Mouse (Mus musculus) layer of hippocampus, postnatal 36 days (tissue): Measurements from ENCODE around the gene Pdik1l. TPM values are rescaled to one million over a fixed set of nuclear protein-coding genes. Genes with fewer than 3 reads are reported as not detected.
A peak's percentile ranks its signal among the peaks of the same experiment; 100 is the strongest.

ENCODE experiments used
- DNase-seq, 2 experiments: peaks; one replicate each; pipeline ENCODE4 v3.0.0; 2022
- total RNA-seq, 2 experiments: library from RNA; stranded (reverse); gene quantifications; 2 replicates each; pipeline ENCODE4 v1.2.3; 2021

Pdik1l gene
- total RNA-seq, 2 experiments from 2014 or later: 16.7 to 21.5 TPM

DNA sequence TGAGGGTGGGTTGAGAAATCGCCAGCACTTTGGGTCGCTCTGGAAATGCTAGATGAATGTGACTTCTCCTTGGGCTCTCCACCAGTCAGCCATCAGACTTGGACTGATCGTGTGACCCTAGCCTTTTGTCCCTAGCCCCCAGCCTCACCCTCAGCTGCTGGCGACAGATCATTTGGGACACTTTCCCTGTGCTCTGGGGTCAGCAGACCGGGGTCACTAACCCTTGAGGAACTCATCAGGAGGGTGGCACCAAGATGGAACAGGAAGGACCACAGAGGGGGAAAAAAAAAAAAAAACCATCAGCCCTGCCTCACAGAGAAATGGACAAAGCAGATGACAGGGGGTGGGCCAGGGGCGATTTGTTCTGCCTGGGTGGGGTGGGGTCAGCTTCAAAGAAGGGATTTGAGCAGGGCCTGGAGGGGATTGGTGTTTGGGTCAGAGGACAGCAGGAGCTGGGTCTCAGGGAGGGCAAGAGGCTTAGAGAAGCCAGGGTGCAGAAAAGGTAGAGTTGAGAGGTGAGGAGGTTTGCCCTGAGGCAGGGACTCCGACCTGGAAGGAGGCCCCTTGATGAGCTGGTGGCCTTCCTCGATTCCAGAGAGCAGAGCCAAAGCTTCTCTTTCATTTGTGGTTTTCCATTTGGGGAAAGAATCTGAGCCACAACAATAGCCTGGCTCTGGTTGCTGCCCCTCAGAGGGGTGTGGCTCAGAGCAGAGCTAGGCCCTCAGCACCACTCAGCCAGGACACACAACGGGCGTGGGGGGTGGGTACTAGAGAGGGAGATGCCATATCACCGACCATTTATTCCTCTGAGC is 30.3 kb downstream of the Pdik1l start:
- no peak for DNase-seq

DNA sequence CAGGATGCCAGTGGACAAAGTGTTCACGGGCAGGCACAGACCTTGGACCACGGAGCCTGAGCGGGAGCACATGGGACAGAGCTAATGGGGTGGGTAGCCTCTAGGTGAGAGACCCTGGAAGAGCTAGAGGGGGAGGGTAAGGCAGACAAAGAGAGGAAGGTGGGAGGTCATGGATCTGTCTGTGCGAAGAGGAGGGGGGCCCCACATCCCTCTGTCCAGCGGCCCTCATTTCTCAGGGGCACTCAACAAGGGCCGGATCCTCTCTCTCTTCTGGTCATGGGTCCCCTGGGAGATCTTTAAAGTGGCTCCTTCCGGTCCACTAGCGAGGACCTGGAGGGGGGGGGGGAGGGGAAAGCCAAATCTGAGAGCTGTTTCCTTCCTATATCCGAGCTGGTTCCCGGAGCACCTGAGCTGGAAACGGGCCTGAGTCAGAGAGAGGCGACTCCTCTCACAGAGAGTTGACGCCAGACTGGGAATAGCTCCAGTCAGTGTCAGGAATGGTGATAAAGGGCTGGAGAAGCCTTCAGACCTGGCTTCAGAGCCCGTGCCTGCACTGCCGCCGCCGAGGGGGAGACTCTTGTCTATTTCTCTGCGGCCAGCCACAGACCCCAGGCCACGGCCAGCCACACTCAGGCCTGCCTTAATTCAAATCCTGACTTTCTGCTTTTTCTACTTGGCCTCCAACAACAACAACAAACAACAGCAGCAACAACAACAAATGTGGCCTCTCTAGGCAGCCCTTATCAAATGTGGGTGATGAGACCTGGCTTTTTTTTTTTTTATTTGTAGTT is 31.1 kb downstream of the Pdik1l start:
- no peak for DNase-seq

DNA sequence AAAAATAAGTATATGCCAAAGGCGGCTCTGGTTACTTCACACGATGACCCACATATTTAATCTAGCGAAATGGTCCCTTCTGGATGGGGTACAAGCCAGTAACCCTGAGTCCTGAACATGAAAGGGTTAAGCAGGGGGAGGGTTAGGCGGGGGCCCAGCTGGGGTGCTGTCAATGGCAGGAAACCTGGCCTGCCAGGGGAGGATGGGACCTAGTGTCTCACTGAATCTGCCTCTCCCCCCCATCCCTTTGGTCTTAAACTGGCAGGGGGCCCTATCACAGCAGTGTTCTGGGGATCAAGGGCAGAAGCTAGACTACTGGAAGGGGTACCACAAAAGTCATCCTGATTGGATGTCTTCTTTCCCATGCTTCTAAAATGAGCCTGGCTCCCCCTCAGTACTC is 31.8 kb downstream of the Pdik1l start:
- DNase-seq: no peak

- no peak for DNase-seq
Measured at GRCm38 (mm10) chr4:134254835-134255234, 32.9 kb downstream of the Pdik1l start.

DNA sequence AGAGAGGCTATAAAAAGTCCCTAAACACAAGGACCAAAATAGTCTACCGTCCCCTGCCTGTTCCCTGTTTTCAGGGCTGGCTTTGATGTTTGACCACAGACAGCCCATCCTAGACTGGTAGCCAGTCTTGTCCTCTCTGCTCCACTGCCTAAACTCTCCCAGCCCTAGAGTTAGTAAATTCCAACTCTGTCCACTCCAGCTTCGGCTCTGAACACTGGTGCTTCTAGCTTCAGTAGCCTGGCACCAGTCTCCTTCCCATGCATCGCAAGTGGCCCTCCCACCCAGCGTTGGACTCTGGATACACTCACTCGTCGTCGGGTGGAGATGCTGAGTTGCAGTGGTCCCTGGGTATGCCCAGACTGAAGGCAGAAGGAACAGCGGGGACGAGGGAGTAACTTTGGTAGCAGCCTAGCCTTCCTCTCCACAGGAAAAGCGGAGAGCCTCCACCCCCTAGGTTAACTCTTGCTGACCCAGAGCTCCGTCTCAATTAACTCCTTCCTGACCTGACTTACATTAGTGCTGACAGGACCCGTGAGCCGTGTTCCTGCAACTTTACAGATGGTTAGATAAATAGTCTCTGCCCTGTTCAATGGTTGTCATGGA is 33.9 kb downstream of the Pdik1l start, which contains the start of gene Grrp1:
TSS of gene Grrp1 (minus strand) at position 385 of the 603 bp plus-strand sequence.
- no peak for DNase-seq

DNA sequence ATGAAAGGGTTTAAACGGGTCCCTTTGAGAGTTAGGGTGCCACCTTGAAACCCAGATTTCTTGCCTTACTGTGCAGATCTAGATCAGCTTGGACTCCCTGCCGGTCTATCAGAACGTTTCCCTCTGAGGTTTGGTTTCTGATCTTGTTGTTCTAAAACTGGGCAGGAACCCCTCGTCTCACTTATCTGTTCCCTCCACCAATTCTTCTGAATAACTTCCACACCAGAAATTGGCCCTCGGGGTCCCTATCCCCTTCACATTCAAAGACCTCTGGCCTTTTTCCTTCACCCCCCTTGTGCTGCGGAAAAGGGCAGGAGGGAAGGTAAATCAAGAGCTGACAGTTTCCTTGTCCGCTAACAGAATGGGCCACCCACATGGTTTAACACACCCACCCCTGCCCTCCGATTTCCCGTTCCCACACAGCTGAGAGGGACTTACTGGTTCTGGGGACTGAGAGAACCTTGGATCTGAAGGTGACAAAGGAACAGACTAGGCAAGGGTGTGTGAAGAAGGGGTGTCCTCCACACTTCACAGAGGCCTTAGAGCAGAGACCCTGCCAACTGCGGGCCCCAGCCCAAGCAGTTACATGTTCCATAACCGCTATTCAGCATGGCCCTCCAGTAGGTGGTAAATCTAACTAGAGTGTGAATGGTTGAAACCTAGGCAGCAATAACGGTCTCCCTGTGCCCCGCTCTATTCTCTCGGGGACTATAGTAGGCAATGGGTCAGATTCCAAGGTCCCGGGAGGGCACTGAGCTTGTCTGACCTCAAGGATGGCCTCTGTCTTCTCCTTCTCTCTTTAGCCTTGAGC is 34.6 kb downstream of the Pdik1l start:
- DNase-seq: no peak

DNA sequence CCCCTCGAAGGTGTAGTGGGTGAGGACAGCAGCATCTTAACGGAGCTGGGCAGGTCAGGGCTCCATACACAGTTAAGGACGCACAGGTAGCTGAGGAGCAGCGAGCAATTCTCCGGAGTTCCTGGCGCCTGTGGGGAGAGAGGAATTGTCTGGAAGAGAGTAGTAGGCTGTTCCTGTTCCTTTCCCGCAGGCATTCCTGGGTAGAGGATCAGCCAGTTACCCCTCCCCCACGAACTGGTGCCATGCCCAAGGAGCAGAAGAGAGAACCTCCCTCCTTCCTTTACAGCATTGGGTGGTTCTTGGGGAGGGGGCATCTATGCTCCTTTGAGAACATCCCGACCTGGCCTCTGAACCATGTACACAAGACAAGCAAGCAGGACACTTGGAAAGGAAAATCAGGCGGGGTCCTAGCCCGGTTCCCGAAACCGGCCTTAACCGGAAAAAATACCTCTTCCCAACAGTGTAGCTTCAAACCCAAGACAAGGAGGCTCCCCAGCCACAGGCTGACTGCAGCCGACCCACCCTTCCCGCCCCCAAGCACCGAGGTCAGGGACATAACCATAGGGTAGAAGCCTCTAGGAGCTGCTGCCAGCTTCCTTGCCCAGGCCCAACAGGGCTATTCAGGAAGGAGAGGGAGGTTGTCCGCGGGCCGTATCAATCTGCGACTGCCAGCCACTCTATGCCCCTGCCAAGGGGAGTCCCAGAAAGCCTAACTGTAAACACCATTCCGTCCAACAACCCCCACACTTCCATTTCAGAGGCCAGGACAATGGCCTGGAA is 35.4 kb downstream of the Pdik1l start:
- no peak for DNase-seq

DNA sequence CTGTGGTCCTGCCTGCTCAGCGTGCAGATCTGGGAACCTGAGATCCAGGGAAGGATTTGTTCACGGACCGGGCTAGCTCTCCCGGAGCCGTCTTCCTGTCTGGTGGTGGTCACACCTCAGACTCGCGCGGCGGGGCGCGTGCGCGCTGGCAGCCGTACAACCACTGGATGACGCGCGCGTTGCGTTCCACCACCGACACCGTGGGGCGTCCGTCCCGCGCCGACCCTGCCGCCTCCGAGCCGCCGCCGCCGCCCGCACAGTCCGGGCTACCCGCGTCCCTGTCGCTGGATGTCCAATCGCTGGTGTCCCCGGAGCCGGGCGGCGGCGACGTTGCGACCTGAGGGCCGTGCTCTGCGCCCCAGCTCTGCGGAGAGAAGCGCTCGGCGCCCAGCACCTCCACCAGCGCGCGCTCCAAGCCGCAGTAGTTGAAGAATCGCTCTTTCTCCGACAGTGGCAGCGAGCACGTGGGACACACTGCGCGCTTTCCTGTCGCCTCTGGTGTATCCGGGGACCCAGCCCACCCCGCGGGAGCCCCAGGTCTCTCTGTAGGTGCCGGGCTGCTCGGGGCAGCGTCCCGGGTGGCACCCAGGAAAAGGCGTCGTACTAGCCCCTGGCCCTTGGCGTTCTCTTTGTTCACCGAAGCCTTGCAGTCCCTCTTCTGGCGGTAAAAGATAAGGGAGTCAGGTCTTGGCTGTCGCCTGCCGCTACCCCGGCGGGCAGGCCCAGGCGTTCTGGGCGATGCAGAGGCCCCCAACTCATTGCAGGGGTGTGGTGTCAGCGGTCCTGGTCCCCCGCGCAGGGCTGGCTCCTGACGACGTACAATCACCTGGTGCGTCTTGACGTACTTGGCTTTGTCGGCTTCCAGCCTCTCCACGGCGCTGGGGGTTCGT is 36.2 kb downstream of the Pdik1l start:
- DNase-seq: no peak

GRCm38 (mm10) chr4:134250930-134251240 is 36.8 kb downstream of the Pdik1l start:
- no peak for DNase-seq

GRCm38 (mm10) chr4:134250116-134250929 is 37.4 kb downstream of the Pdik1l start:
- DNase-seq: no peak

GRCm38 (mm10) chr4:134249651-134250050 is 38.0 kb downstream of the Pdik1l start:
- peak; percentile 59 to 65 for DNase-seq

- no peak for DNase-seq
Measured at GRCm38 (mm10) chr4:134246719-134247258, 40.9 kb downstream of the Pdik1l start, which contains the start of gene Gm30191. Gene Gm30191, plus strand, starts transcription at chr4:134246935.

GRCm38 (mm10) chr4:134246256-134246655 is 41.4 kb downstream of the Pdik1l start:
- DNase-seq: no peak

DNA sequence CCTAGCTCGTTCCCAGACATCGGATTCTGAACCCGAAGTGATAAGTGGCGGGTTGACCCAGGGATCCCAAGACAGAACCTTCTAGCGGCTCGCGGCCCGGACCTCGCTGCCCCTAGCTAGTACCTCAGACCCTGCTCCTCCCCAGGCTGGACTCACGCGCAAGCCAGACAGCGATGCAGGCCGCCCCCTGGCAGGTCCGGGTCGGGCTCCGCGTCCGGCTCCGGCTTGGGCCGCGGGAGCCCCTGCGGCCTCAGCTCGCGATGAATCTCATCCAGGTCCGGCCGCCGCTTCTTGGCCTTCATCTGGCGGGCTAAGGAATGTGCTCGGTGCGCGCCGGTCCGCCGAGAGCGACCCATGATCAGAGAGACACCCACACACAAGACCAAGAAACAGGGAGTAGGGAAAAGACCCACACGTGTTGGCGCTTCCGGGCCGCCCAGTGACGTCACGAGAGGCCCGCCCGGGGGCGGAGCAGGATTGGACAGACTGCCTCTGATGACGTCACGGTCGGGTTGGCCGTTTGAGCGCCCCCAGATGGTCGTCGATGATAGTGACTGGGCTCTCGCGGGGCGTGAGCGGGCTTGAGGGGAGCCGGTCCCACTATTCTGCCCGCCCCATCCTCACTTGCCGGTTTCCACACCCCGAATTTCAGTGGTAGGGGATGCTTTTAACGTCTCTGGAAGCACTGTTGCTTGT is 42.4 kb downstream of the Pdik1l start, which contains the start of gene Zfp593:
TSS of gene Zfp593 (minus strand) at position 445 of the 696 bp plus-strand sequence.
- DNase-seq: peak; percentile 93 to 95

- DNase-seq: no peak
Measured at GRCm38 (mm10) chr4:134243516-134244250, 44.0 kb downstream of the Pdik1l start, which contains the start of gene E130218I03Rik. Gene E130218I03Rik, plus strand, starts transcription at chr4:134243662.

GRCm38 (mm10) chr4:134238686-134239085 is 49.0 kb downstream of the Pdik1l start:
- no peak for DNase-seq

DNA sequence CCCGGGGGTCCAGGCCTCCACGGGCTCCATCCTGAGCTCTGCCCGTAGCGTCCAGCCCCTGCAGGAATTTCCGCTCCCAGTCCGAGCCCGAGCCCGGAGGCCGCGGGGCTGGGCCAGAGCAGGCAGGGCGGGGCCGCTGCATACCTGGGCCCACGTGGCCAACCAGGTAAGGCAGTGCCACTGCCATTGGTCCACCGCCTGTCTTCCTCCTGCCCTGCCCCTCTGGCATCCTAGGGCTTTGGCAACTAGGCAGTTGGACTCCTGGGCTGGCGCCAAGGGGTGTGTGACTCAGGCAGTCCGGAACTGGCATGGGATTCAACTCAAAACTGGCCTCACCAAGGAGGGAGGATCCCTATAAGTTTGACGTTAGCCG is 49.4 kb downstream of the Pdik1l start, which contains the start of gene Cnksr1:
TSS of gene Cnksr1 (minus strand) at position 121 of the 373 bp plus-strand sequence.
- DNase-seq: no peak
